Mouse (Mus musculus) limb, embryonic 13.5 days (tissue): ENCODE measurements around the gene Gcnt7. TPM values are rescaled to one million over a fixed set of nuclear protein-coding genes. Genes with fewer than 3 reads are reported as not detected.
A peak's percentile ranks its signal among the peaks of the same experiment; 100 is the strongest.

Experiments used
- ATAC-seq: fragments of 200-750 bp; cut with Nextera tagmentation; 2 replicates; pipeline ENCODE4 v1.8.0; 2017; ENCODE audit warnings: low read depth, moderate number of reproducible peaks, moderate TSS enrichment; ENCODE audit not compliant: low FRiP score
- H3K27ac ChIP-seq: fragments of 300-500 bp; sonication (generic); 2 replicates; pipeline ENCODE4 v1.5.1; 2015; ENCODE audit warnings: inconsistent platforms, mild to moderate bottlenecking, moderate library complexity
- H3K27me3 ChIP-seq: fragments of 300-500 bp; sonication (generic); 2 replicates; pipeline ENCODE4 v1.6.1; 2015; ENCODE audit warnings: mild to moderate bottlenecking, inconsistent platforms
- H3K36me3 ChIP-seq: fragments of 300-500 bp; sonication (generic); 2 replicates; pipeline ENCODE4 v1.6.1; 2015; ENCODE audit warnings: inconsistent platforms, mild to moderate bottlenecking, moderate library complexity
- H3K4me1 ChIP-seq: fragments of 300-500 bp; sonication (generic); 2 replicates; pipeline ENCODE4 v1.6.1; 2015; ENCODE audit warnings: inconsistent platforms
- H3K4me2 ChIP-seq: fragments of 300-500 bp; sonication (generic); replicated peaks from 2 replicates; pipeline ENCODE4 v1.6.1; 2015; ENCODE audit warnings: inconsistent platforms, mild to moderate bottlenecking, moderate library complexity
- H3K4me3 ChIP-seq: fragments of 300-500 bp; sonication (generic); 2 replicates; pipeline ENCODE4 v1.5.1; 2015; ENCODE audit warnings: moderate library complexity, mild to moderate bottlenecking, inconsistent platforms
- H3K9ac ChIP-seq: fragments of 300-500 bp; sonication (generic); 2 replicates; pipeline ENCODE4 v1.6.1; 2015; ENCODE audit warnings: mild to moderate bottlenecking, inconsistent platforms
- H3K9me3 ChIP-seq: fragments of 300-500 bp; sonication (generic); 2 replicates; pipeline ENCODE4 v1.6.1; 2016; ENCODE audit warnings: inconsistent platforms
- WGBS: fragments of 180-500 bp; shearing (Covaris S2); methylation state at CpG from one replicate; pipeline ENCODE4 v1.1.7; 2015; 5-methylcytosine and 5-hydroxymethylcytosine counted together
- polyA plus RNA-seq: library from polyadenylated mRNA; unstranded; fragments of >200 nt; fragmentation: Nextera tagmentation; extraction: Ambion mirVana; gene quantifications from 2 replicates; pipeline ENCODE4 v1.2.1, GENCODE M21; 2015

The Gcnt7 gene
- polyA plus RNA-seq = 1.6 and 2.2 TPM in 2 replicates

- Histone ChIP-seq H3K36me3 (peaks cover 57% of the 10 kb centered on the region), H3K4me1 (no peaks in the 10 kb centered on the region)
Measured at GRCm38 (mm10) chr2:172458496-172458895, at the start of gene Gcnt7. TSS of gene Gcnt7 (minus strand) at chr2:172458596.

GRCm38 (mm10) chr2:172506121-172506520, 47.7 kb upstream of the Gcnt7 start:
- Histone ChIP-seq H3K27ac (no peak overlapping the region), H3K9ac (no peak overlapping the region), H3K4me2 (no peak overlapping the region), H3K4me1 (peaks cover 4% of the 10 kb centered on the region; the same call in 1 of the 2 replicates), H3K36me3 (no peaks in the 10 kb centered on the region), H3K27me3 (no peaks in the 10 kb centered on the region), H3K4me3 (no peak overlapping the region), H3K9me3 (no peaks in the 10 kb centered on the region)
- ATAC-seq = no peak
- 88% methylated on average over 7 of the region's 7 CpGs for WGBS

More at GRCm38 (mm10) chr2:172458496-172458895, at the start of gene Gcnt7:
- H3K27me3 ChIP-seq = no peaks in the 10 kb centered on the region
- H3K4me2 ChIP-seq = no peak within 1 kb of the TSS
- no peaks in the 10 kb centered on the region for H3K9me3 ChIP-seq
- no peak for ATAC-seq
- no peak within 1 kb of the TSS for H3K4me3 ChIP-seq
- WGBS = 77% methylated on average over 11 of the region's 11 CpGs
- H3K27ac ChIP-seq = no peak within 1 kb of the TSS
- H3K9ac ChIP-seq = no peak within 1 kb of the TSS

- H3K4me1 ChIP-seq = peaks cover 4% of the 10 kb centered on the region; the same call in 1 of the 2 replicates
- ATAC-seq = no peak
- no peak overlapping the region for H3K27ac ChIP-seq
- H3K36me3 ChIP-seq = no peaks in the 10 kb centered on the region
- H3K9me3 ChIP-seq = no peaks in the 10 kb centered on the region
- H3K27me3 ChIP-seq = no peaks in the 10 kb centered on the region
- no peak overlapping the region for H3K4me2 ChIP-seq
- WGBS = 45% methylated on average over 14 of the region's 14 CpGs
- H3K4me3 ChIP-seq = no peak overlapping the region
- H3K9ac ChIP-seq = no peak overlapping the region
Measured at GRCm38 (mm10) chr2:172502168-172502567, 43.8 kb upstream of the Gcnt7 start.

- Histone ChIP-seq H3K27ac (no peak overlapping the region), H3K4me2 (no peak overlapping the region), H3K36me3 (no peaks in the 10 kb centered on the region), H3K9ac (no peak overlapping the region), H3K4me3 (no peak overlapping the region), H3K4me1 (peaks cover 4% of the 10 kb centered on the region; the same call in 1 of the 2 replicates), H3K9me3 (no peaks in the 10 kb centered on the region), H3K27me3 (no peaks in the 10 kb centered on the region)
- ATAC-seq = no peak
- WGBS = 5% methylated on average over 4 of the region's 4 CpGs
Measured at GRCm38 (mm10) chr2:172501341-172501740, 42.9 kb upstream of the Gcnt7 start.

- H3K27me3 ChIP-seq = no peaks in the 10 kb centered on the region
- peaks cover 4% of the 10 kb centered on the region; the same call in 1 of the 2 replicates for H3K4me1 ChIP-seq
- H3K9ac ChIP-seq = no peak overlapping the region
- H3K9me3 ChIP-seq = no peaks in the 10 kb centered on the region
- H3K4me2 ChIP-seq = no peak overlapping the region
- no peaks in the 10 kb centered on the region for H3K36me3 ChIP-seq
- no peak for ATAC-seq
- 39% methylated on average over 7 of the region's 7 CpGs for WGBS
- H3K4me3 ChIP-seq = no peak overlapping the region
- no peak overlapping the region for H3K27ac ChIP-seq
Measured at GRCm38 (mm10) chr2:172500752-172501316, 42.4 kb upstream of the Gcnt7 start.

GRCm38 (mm10) chr2:172498823-172499222, 40.4 kb upstream of the Gcnt7 start:
- no peak overlapping the region for H3K27ac ChIP-seq
- H3K9me3 ChIP-seq = no peaks in the 10 kb centered on the region
- WGBS = 74% methylated on average over 3 of the region's 3 CpGs
- no peak overlapping the region for H3K9ac ChIP-seq
- no peaks in the 10 kb centered on the region for H3K36me3 ChIP-seq
- no peak for ATAC-seq
- no peak overlapping the region for H3K4me2 ChIP-seq
- H3K27me3 ChIP-seq = no peaks in the 10 kb centered on the region
- peaks cover 4% of the 10 kb centered on the region; the same call in 1 of the 2 replicates for H3K4me1 ChIP-seq
- H3K4me3 ChIP-seq = no peak overlapping the region

GRCm38 (mm10) chr2:172496736-172497345, 38.4 kb upstream of the Gcnt7 start:
- ATAC-seq = no peak
- Histone ChIP-seq H3K9ac (no peak overlapping the region), H3K4me1 (no peaks in the 10 kb centered on the region), H3K9me3 (no peaks in the 10 kb centered on the region), H3K27me3 (no peaks in the 10 kb centered on the region), H3K4me3 (no peak overlapping the region), H3K4me2 (no peak overlapping the region), H3K36me3 (no peaks in the 10 kb centered on the region), H3K27ac (no peak overlapping the region)
- WGBS = 70% methylated on average over 8 of the region's 8 CpGs

- Histone ChIP-seq H3K9me3 (no peaks in the 10 kb centered on the region), H3K4me2 (peak overlapping the region; percentile 40), H3K36me3 (no peaks in the 10 kb centered on the region), H3K9ac (no peak overlapping the region; the same call in 1 of the 2 replicates), H3K4me1 (peaks cover 6% of the 10 kb centered on the region; the same call in 1 of the 2 replicates), H3K27ac (0 out of 2 replicates have a peak overlapping the region, but pooled peaks have one; percentile 10), H3K27me3 (no peaks in the 10 kb centered on the region), H3K4me3 (no peak overlapping the region)
- peak; percentile 37; the same call in 1 of the 2 replicates for ATAC-seq
- 18% methylated on average over 12 of the region's 12 CpGs for WGBS
Measured at GRCm38 (mm10) chr2:172484696-172485370, 26.4 kb upstream of the Gcnt7 start.

GRCm38 (mm10) chr2:172483766-172484413, 25.5 kb upstream of the Gcnt7 start:
- ATAC-seq = no peak
- Histone ChIP-seq H3K4me1 (peaks cover 6% of the 10 kb centered on the region; the same call in 1 of the 2 replicates), H3K9me3 (no peaks in the 10 kb centered on the region), H3K4me2 (no peak overlapping the region), H3K36me3 (no peaks in the 10 kb centered on the region), H3K27ac (no peak overlapping the region), H3K4me3 (no peak overlapping the region), H3K9ac (no peak overlapping the region), H3K27me3 (no peaks in the 10 kb centered on the region)
- WGBS = 87% methylated on average over 14 of the region's 14 CpGs

- H3K4me1 ChIP-seq = peaks cover 6% of the 10 kb centered on the region; the same call in 1 of the 2 replicates
- H3K4me2 ChIP-seq = no peak overlapping the region
- H3K4me3 ChIP-seq = no peak overlapping the region
- H3K9ac ChIP-seq = no peak overlapping the region
- peaks cover 3% of the 10 kb centered on the region; the same call in 1 of the 2 replicates for H3K27me3 ChIP-seq
- no peak for ATAC-seq
- no peaks in the 10 kb centered on the region for H3K9me3 ChIP-seq
- no peak overlapping the region for H3K27ac ChIP-seq
- WGBS = 80% methylated on average over 16 of the region's 16 CpGs
- no peaks in the 10 kb centered on the region for H3K36me3 ChIP-seq
Measured at GRCm38 (mm10) chr2:172481654-172482385, 23.4 kb upstream of the Gcnt7 start.

GRCm38 (mm10) chr2:172480296-172480695, 21.9 kb upstream of the Gcnt7 start:
- no peak for ATAC-seq
- H3K27me3 ChIP-seq = peaks cover 7% of the 10 kb centered on the region; the same call in 1 of the 2 replicates
- no peak overlapping the region for H3K4me3 ChIP-seq
- no peak overlapping the region for H3K27ac ChIP-seq
- H3K36me3 ChIP-seq = no peaks in the 10 kb centered on the region
- H3K9ac ChIP-seq = no peak overlapping the region
- no peaks in the 10 kb centered on the region for H3K9me3 ChIP-seq
- H3K4me2 ChIP-seq = no peak overlapping the region
- H3K4me1 ChIP-seq = peaks cover 6% of the 10 kb centered on the region; the same call in 1 of the 2 replicates
- 67% methylated on average over 7 of the region's 7 CpGs for WGBS
